Mouse (Mus musculus) forebrain, embryonic 16.5 days (tissue): ENCODE data around the gene Cenpt. TPM values are rescaled to one million over a fixed set of nuclear protein-coding genes. Genes with fewer than 3 reads are reported as not detected.

Experiments
- ATAC-seq: fragments of 200-750 bp; cut with Nextera tagmentation; 2 replicates; pipeline ENCODE4 v1.8.0; 2017; ENCODE audit warnings: mild to moderate bottlenecking, moderate library complexity
- H3K27ac ChIP-seq: fragments of 300-500 bp; sonication (generic); 2 replicates; pipeline ENCODE4 v1.5.1; 2014; ENCODE audit warnings: low read length, control low read depth
- H3K27me3 ChIP-seq: fragments of 300-500 bp; sonication (generic); replicated peaks from 2 replicates; pipeline ENCODE4 v1.6.1; 2014; ENCODE audit warnings: low read length; ENCODE audit not compliant: control insufficient read depth, insufficient read depth
- H3K36me3 ChIP-seq: fragments of 300-500 bp; sonication (generic); 2 replicates; pipeline ENCODE4 v1.6.1; 2014; ENCODE audit not compliant: control insufficient read depth, insufficient read depth
- H3K4me1 ChIP-seq: fragments of 300-500 bp; sonication (generic); replicated peaks from 2 replicates; pipeline ENCODE4 v1.6.1; 2014; ENCODE audit warnings: low read length; ENCODE audit not compliant: control insufficient read depth, insufficient read depth
- H3K4me2 ChIP-seq: fragments of 300-500 bp; sonication (generic); 2 replicates; pipeline ENCODE4 v1.6.1; 2014; ENCODE audit warnings: mild to moderate bottlenecking, low read length, control low read depth
- H3K4me3 ChIP-seq: fragments of 300-500 bp; sonication (generic); replicated peaks from 2 replicates; pipeline ENCODE4 v1.5.1; 2014; ENCODE audit warnings: mild to moderate bottlenecking, low read length, control low read depth
- H3K9ac ChIP-seq: fragments of 300-500 bp; sonication (generic); replicated peaks from 2 replicates; pipeline ENCODE4 v1.6.1; 2014; ENCODE audit warnings: low read depth, low read length, control low read depth
- H3K9me3 ChIP-seq: fragments of 300-500 bp; sonication (generic); 2 replicates; pipeline ENCODE4 v1.6.1; 2016; ENCODE audit warnings: low read length; ENCODE audit not compliant: control insufficient read depth
- WGBS: fragments of 180-500 bp; shearing (Covaris S2); extraction: QIAGEN DNeasy Blood & Tissue Kit; methylation state at CpG from one replicate; pipeline ENCODE4 v1.1.7; 2014; 5-methylcytosine and 5-hydroxymethylcytosine counted together
- polyA plus RNA-seq: library from polyadenylated mRNA; unstranded; fragments of >200 nt; fragmentation: Nextera tagmentation; extraction: Ambion mirVana; gene quantifications from 2 replicates; pipeline ENCODE4 v1.2.1, GENCODE M21; 2015

Gene Cenpt
- polyA plus RNA-seq, 1 experiment from 2014 or later: 69.8 TPM

DNA sequence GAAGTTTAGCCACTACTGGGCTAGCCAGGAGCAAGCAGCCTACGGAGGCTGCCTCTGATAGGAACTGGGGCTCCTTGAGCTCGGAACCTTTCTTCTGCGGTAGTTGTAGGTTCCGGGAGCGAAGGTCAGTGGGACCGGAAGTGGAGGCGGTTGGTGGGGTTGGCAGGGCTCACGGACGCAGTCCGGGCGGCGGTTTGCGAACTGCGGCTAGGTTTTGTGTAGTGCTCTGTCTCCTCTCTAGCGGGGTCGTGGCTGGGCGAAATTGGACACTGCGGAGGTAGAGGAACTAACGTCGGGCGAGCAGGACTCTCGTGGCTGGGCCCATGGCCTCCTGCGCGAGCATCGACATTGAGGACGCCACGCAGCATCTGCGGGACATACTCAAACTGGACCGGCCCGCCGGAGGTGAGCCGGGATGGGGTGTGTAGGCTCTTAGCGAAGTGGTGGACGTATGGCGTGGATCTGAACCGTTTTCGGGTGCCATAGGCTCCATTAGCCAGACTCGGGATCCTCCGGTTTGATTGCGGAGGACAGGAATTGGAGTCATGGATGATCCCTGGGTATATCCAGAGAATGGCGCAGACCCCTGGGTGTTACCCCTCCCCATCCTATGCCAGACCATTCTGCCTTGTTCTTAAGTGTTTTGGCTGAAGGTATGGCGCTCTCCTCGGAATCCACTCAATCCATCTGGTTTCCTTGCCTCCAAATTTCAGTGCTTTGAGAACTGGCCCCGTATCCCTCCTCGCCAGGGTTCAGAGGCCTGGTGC lies 27.9 kb upstream of the Cenpt start, which contains the start of gene Edc4:
Gene Edc4 (plus strand): TSS at position 128 of the 767 bp plus-strand sequence.
- peak within 1 kb of the TSS; percentile 77 for H3K4me2 ChIP-seq

DNA sequence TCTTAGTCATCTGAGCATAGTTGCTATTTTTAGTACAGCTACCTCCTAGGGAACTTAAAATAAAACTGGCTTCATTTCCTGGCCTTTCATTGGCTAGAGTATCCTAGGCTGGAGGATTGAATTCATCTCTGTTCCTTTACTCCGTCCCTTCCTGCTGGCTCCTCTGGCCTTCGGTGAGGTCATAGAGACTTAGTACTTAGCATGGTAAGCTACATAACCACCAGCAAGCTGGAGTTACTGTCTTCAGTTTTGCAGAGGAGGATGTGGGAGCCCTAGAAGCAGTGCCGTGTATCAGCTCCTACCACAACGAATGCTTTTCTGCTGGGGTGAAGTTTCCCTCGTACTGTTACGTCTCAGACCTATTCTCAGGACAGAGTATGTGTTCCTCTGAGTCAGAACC lies 21.2 kb upstream of the Cenpt start:
- H3K4me3 ChIP-seq: no peak overlapping the region
- no peak for ATAC-seq
- no peak overlapping the region for H3K9ac ChIP-seq
- peaks cover 27% of the 10 kb centered on the region for H3K36me3 ChIP-seq
- H3K9me3 ChIP-seq: no peaks in the 10 kb centered on the region
- H3K4me2 ChIP-seq: no peak overlapping the region
- H3K27ac ChIP-seq: no peak overlapping the region
- no peaks in the 10 kb centered on the region for H3K4me1 ChIP-seq
- no peaks in the 10 kb centered on the region for H3K27me3 ChIP-seq
- 90% methylated on average over 6 of the region's 6 CpGs for WGBS

More for the DNA sequence above, 27.9 kb upstream of the Cenpt start, which contains the start of gene Edc4:
- Histone ChIP-seq H3K9ac (peak within 1 kb of the TSS; percentile 75), H3K4me1 (peaks cover 24% of the 10 kb centered on the region), H3K9me3 (no peaks in the 10 kb centered on the region), H3K27ac (no peak within 1 kb of the TSS), H3K27me3 (no peaks in the 10 kb centered on the region), H3K36me3 (peaks cover 33% of the 10 kb centered on the region), H3K4me3 (peak within 1 kb of the TSS; percentile 62)
- ATAC-seq: peak; percentile 86
- WGBS: under 1% methylated on average over 45 of the region's 45 CpGs

GRCm38 (mm10) chr8:105866364-105867029 lies 13.4 kb upstream of the Cenpt start:
- Histone ChIP-seq H3K27ac (no peak overlapping the region), H3K4me1 (peaks cover 18% of the 10 kb centered on the region), H3K9ac (no peak overlapping the region), H3K36me3 (peaks cover 12% of the 10 kb centered on the region), H3K27me3 (no peaks in the 10 kb centered on the region), H3K4me3 (no peak overlapping the region), H3K4me2 (no peak overlapping the region), H3K9me3 (no peaks in the 10 kb centered on the region)
- no peak for ATAC-seq
- 87% methylated on average over 6 of the region's 6 CpGs for WGBS

DNA sequence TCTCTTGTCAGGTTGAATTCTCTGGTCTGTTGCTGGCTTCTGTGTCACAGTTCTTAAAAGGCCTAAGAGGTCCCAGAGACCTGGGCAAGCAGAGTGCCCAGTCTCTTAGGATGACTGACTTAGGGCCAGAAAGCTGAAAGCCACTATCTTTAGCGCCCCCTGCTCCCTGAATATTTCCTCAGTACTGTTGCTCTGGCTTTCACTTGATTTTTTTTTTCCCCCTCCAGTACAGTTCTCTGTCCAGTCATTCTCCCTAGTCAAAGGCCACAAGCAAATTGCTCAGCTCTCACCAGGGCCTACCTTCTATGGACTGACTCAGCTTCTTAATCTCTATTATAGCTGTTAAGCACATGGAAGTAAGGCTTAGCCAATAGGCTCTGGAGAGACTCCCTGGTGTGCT lies 8.9 kb upstream of the Cenpt start:
- peak overlapping the region; percentile 97 for H3K4me3 ChIP-seq
- H3K36me3 ChIP-seq: peaks cover 7% of the 10 kb centered on the region
- H3K9ac ChIP-seq: peak overlapping the region; percentile 90; the same call in 1 of the 2 replicates
- no peak for ATAC-seq
- no peak overlapping the region for H3K27ac ChIP-seq
- WGBS: 0% methylated on average over 1 of the region's 1 CpGs
- H3K9me3 ChIP-seq: no peaks in the 10 kb centered on the region
- peaks cover 44% of the 10 kb centered on the region for H3K4me1 ChIP-seq
- peak overlapping the region; percentile 71 for H3K4me2 ChIP-seq
- no peaks in the 10 kb centered on the region for H3K27me3 ChIP-seq

GRCm38 (mm10) chr8:105860143-105860981 lies 7.3 kb upstream of the Cenpt start, which contains the start of gene Nutf2:
Gene Nutf2 (plus strand): TSS chr8:105860580.
- H3K9me3 ChIP-seq: no peaks in the 10 kb centered on the region
- H3K4me3 ChIP-seq: peak within 1 kb of the TSS; percentile 97
- WGBS: under 1% methylated on average over 58 of the region's 59 CpGs
- peak; percentile 99 for ATAC-seq
- peaks cover 56% of the 10 kb centered on the region for H3K4me1 ChIP-seq
- peak within 1 kb of the TSS; percentile 90 for H3K9ac ChIP-seq
- peak within 1 kb of the TSS; percentile 88 for H3K27ac ChIP-seq
- H3K4me2 ChIP-seq: peak within 1 kb of the TSS; percentile 71
- H3K27me3 ChIP-seq: no peaks in the 10 kb centered on the region
- no peaks in the 10 kb centered on the region for H3K36me3 ChIP-seq

DNA sequence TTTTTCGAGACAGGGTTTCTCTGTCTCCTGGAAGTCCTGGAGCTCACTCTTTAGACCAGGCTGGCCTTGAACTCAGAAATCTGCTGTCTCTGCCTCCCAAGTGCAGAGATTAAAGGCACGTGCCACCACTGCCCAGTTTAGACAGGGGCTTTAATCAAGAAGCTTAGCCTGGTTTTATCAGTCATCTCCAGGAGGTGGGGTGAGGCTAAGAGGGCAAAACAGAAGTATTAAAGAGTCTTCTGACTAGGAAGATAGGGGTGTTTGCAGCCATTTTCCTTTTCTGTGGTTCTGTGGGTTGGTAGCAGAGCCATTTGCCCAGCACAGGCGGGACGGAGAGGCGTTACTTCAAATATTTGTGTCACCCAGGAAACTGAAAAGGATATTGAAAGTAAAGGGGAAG lies 6.2 kb upstream of the Cenpt start:
- Histone ChIP-seq H3K36me3 (no peaks in the 10 kb centered on the region), H3K9me3 (no peaks in the 10 kb centered on the region), H3K4me2 (no peak overlapping the region), H3K27me3 (no peaks in the 10 kb centered on the region), H3K4me3 (no peak overlapping the region), H3K9ac (no peak overlapping the region), H3K4me1 (peaks cover 57% of the 10 kb centered on the region), H3K27ac (no peak overlapping the region)
- 83% methylated on average over 5 of the region's 5 CpGs for WGBS
- no peak for ATAC-seq

DNA sequence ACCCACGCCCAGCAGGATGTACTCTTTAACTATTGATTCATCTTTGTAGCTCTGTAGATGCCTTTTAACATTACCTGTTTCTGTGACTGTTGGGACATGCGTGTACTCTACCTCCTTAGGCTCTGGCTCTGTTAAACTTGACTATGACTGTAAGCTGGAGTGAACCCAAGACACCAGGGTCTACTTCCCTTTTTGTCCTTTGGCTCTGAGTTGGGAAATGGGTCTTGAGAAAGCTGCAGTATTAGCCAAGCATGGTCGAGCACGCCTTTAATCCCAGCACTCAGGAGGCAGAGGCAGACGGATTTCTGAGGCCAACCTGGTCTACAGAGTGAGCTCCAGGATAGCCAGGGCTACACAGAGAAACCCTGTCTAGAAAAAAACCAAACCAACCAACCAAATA lies 5.4 kb upstream of the Cenpt start:
- Histone ChIP-seq H3K27me3 (no peaks in the 10 kb centered on the region), H3K36me3 (no peaks in the 10 kb centered on the region), H3K4me3 (no peak overlapping the region), H3K27ac (no peak overlapping the region), H3K4me2 (no peak overlapping the region), H3K9me3 (no peaks in the 10 kb centered on the region), H3K9ac (no peak overlapping the region), H3K4me1 (peaks cover 53% of the 10 kb centered on the region)
- ATAC-seq: no peak
- 89% methylated on average over 5 of the region's 5 CpGs for WGBS

- H3K4me3 ChIP-seq: peak overlapping the region; percentile 86
- peaks cover 40% of the 10 kb centered on the region for H3K4me1 ChIP-seq
- WGBS: 20% methylated on average over 15 of the region's 15 CpGs
- no peaks in the 10 kb centered on the region for H3K9me3 ChIP-seq
- ATAC-seq: no peak
- no peaks in the 10 kb centered on the region for H3K27me3 ChIP-seq
- H3K27ac ChIP-seq: no peak overlapping the region
- H3K9ac ChIP-seq: peak overlapping the region; percentile 75
- peak overlapping the region; percentile 93 for H3K4me2 ChIP-seq
- H3K36me3 ChIP-seq: no peaks in the 10 kb centered on the region
Observed at GRCm38 (mm10) chr8:105856168-105856835, 3.2 kb upstream of the Cenpt start.
